Mouse (Mus musculus): ENCODE measurements around the gene Dlec1. TPM values are rescaled to one million over a fixed set of nuclear protein-coding genes. Genes with fewer than 3 reads are reported as not detected.

Gene Dlec1
- polyA plus RNA-seq, 1 experiment: 1.8 TPM

DNA sequence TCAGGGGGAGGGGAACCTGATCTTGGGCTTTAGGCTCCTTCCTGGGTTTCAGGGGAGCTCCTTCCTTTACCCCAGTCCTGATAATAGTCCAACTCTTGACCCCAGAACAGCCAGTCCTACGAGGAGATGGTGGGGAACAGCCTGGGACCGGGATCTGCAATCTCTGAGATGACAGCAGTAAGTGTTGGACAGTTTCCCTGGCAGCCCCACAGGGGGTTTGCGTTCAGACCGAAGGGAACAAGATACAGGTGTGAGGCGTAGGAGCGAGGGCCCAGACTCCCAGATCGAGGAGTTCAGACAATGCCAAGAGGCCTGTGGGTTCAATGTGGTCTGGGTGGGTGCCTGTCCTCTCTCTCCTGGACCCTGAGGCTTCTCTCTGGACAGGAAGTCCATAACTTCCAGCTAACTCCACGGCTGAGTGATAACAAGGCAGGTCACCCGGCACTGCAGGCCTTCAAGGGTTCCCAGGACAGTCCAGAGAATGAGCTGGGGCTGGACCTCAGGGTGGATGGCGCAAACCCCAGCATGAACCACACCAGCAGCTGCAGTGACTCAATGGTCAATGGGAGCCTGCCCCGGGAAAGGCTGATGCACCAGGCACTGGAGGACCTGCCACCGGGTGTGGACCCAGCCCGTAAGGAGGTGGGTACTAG, 32.0 kb upstream of the Dlec1 start:
- no peak overlapping the region for H3K4me3 ChIP-seq (ENCODE audit: insufficient read depth, low read length)
- no peak overlapping the region for H3K27ac ChIP-seq (ENCODE audit: insufficient read depth, low read length)
- TF ChIP-seq CTCF (IDR thresholded peaks at IDR 0.05; ENCODE audit: borderline replicate concordance, insufficient read depth, low read length) (no peak), POLR2A (IDR thresholded peaks at IDR 0.05; ENCODE audit: low read depth, low read length) (no peak)
- H3K4me1 ChIP-seq (ENCODE audit: control insufficient read depth, insufficient read depth, low read length): no peaks in the 10 kb centered on the region

DNA sequence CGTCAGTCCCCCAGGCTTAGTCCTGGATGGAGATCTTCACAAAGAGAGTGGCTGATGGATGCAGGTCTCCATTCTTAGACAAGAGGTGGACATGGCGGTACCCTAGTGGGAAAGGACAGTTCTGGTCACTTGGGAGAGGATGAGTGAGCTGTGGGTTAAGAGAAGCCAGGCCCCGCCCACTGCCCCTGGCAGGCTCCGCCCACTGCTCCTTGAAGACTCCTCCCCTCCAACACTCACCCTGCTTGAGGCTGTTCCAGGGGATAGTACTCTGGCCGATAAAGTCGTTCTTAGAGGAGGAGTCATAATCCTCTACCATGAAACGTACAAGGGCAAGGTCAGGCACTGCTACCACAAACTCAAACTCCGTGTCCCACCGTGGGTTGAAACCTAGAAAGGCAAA, 30.5 kb upstream of the Dlec1 start:
- Histone ChIP-seq H3K4me1 (ENCODE audit: control insufficient read depth, insufficient read depth, low read length) (no peaks in the 10 kb centered on the region), H3K4me3 (ENCODE audit: insufficient read depth, low read length) (no peak overlapping the region), H3K27ac (ENCODE audit: insufficient read depth, low read length) (no peak overlapping the region)
- TF ChIP-seq POLR2A (IDR thresholded peaks at IDR 0.05; ENCODE audit: low read depth, low read length): no peak
- TF ChIP-seq CTCF (IDR thresholded peaks at IDR 0.05; ENCODE audit: borderline replicate concordance, insufficient read depth, low read length): no peak

DNA sequence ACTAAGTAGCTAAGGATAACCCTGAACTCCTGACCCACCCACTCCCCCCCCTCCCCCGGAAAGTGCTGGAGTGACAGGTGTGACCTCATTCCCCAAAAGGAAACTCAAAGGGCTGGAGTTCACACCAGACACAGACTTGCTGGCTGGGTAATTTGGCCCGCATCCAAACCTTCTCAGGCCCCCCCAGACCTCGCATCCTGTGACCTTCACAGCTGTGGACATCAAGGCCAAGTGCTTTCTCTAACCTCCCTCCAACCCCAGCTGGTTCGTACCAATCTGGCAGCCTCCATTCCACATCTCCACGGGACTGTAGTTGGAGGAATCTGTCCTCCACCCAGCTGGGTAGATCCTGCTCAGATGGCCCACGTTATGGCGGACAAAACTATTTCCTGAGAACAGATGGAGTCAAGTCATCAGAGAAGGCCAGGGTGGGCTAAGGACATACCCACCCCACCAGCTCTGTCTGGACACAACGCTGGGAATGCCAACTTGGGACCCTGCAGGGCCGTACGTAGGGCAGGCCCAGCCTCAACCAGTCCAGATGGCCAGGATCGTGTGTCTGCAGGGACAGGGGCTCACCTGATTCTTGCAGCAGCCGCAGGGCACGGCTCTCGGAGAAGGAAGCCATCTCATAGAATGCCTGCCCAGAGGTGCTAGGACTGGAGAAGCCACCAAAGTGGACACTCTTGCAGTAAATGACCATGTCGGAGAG, 28.9 kb upstream of the Dlec1 start:
- H3K27ac ChIP-seq (ENCODE audit: insufficient read depth, low read length): no peak overlapping the region

DNA sequence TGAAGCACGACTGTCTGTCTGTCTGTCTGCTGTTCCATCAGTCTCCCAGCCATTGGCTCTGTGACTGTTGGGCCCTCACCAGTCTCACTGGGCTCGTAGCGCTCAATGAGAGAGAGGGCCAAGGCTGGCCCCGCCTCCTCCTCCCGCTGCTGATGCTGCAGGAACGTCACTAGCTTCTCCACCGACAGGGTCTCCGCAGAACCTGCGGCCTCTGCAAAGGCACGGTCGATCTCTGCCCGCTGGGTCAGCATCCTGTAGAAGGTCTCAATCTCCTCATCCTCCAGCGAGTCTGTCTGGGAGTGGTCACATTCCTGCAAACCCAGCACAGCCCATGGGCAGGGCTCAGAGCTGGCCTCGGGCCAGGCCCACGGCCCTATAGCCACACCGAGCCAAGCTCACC, 26.6 kb upstream of the Dlec1 start:
- TF ChIP-seq CTCF (IDR thresholded peaks at IDR 0.05; ENCODE audit: borderline replicate concordance, insufficient read depth, low read length) (no peak), POLR2A (IDR thresholded peaks at IDR 0.05; ENCODE audit: low read depth, low read length) (no peak)
- no peak overlapping the region for H3K27ac ChIP-seq (ENCODE audit: insufficient read depth, low read length)
- H3K4me3 ChIP-seq (ENCODE audit: insufficient read depth, low read length): no peak overlapping the region
- no peaks in the 10 kb centered on the region for H3K4me1 ChIP-seq (ENCODE audit: control insufficient read depth, insufficient read depth, low read length)

More for the DNA sequence above, 28.9 kb upstream of the Dlec1 start:
- Histone ChIP-seq H3K4me3 (ENCODE audit: insufficient read depth, low read length) (no peak overlapping the region), H3K4me1 (ENCODE audit: control insufficient read depth, insufficient read depth, low read length) (no peaks in the 10 kb centered on the region)
- TF ChIP-seq POLR2A (IDR thresholded peaks at IDR 0.05; ENCODE audit: low read depth, low read length) (no peak), CTCF (IDR thresholded peaks at IDR 0.05; ENCODE audit: borderline replicate concordance, insufficient read depth, low read length) (no peak)

DNA sequence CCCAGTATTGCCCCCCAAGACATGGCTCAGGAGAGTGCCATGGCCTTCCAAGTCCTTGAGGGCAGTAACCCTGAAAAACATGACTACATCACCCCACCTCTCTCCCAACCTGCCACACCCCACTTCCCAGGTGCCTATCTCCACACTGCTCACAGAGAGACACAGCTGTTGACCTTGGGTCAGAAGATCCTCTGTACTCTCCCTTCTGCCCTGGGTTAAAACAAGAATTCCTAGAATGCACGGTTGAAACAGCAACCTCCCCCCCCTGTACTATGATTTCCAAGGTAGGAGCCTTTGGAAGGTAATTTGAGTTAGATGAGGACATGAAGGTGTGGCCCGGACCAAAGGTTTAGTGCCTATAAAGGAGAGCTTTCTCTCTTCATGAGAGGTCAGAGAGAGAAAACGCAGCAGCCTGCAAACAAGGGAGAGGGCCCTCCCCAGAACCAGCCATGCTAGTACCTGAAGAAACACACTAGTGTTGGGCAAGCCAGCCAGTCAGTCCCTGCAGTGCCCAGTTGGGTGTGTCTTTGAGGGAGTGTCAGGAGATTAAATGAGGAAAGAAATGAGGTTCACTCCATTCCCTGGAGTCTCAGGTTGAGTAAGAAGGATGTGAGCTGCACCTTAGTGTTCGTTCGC, 22.1 kb upstream of the Dlec1 start:
- Histone ChIP-seq H3K4me1 (ENCODE audit: control insufficient read depth, insufficient read depth, low read length) (no peaks in the 10 kb centered on the region), H3K4me3 (ENCODE audit: insufficient read depth, low read length) (no peak overlapping the region), H3K27ac (ENCODE audit: insufficient read depth, low read length) (no peak overlapping the region)
- TF ChIP-seq POLR2A (IDR thresholded peaks at IDR 0.05; ENCODE audit: low read depth, low read length): no peak
- no peak for TF ChIP-seq CTCF (IDR thresholded peaks at IDR 0.05; ENCODE audit: borderline replicate concordance, insufficient read depth, low read length)

DNA sequence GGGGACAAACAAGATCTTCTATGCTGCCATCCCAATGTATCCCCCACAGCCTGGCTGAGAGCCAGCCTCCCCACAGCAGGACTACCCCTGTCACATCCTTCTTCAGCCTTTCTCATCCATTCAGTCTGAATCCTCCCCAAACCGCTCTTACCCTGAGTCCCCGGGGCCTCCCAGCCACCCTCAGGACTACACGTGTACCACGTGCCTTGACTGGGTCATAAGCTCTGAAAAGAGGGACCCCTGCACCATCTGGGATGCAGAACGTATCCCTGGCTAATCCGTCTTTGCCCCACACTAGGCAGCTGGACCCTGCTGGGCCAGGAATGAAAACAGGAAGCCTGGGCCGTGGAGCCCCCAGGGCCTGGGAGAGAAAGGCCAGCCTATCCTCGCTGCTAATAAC, 20.2 kb upstream of the Dlec1 start:
- Histone ChIP-seq H3K27ac (ENCODE audit: insufficient read depth, low read length) (no peak overlapping the region), H3K4me1 (ENCODE audit: control insufficient read depth, insufficient read depth, low read length) (no peaks in the 10 kb centered on the region), H3K4me3 (ENCODE audit: insufficient read depth, low read length) (no peak overlapping the region)
- TF ChIP-seq CTCF (IDR thresholded peaks at IDR 0.05; ENCODE audit: borderline replicate concordance, insufficient read depth, low read length): no peak
- no peak for TF ChIP-seq POLR2A (IDR thresholded peaks at IDR 0.05; ENCODE audit: low read depth, low read length)

DNA sequence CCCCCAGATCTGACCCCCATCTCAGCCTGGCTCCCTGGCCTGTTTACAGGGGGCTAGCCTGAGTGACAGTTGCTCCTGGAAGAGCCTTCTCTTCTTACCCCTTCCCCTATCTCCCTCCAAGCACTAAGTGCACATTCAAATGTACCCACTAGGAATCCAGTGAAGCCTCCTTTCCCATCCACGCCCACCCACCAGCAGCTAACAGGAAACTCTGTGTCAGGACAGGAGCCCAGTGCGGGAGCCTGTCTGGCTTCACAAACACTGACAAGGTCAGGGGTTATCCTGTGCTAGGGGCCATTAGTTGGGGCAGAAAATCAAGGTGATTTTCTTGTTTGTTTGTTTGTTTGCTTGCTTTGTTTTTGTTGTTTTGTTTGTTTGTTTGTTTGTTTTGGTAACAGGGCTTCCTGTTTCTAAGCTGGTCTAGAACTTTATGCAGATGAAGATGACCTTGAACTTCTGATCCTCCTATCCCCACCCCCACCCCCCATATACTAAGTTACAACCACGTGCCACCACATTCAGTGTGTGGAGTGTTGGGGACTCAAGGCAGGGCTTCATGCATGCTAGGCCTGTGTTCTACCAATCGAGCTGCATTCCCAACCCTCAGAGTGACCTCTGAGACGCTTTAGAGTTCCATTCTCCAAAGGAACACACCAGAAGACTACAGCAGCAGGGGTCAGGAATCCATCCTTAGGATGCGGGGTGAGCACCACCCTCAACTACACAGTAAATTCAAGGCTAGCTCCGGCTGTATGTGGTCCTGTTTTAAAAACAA, 19.4 kb upstream of the Dlec1 start:
- no peak overlapping the region for H3K27ac ChIP-seq (ENCODE audit: insufficient read depth, low read length)
- TF ChIP-seq CTCF (IDR thresholded peaks at IDR 0.05; ENCODE audit: borderline replicate concordance, insufficient read depth, low read length) (no peak), POLR2A (IDR thresholded peaks at IDR 0.05; ENCODE audit: low read depth, low read length) (no peak)
- H3K4me1 ChIP-seq (ENCODE audit: control insufficient read depth, insufficient read depth, low read length): no peaks in the 10 kb centered on the region
- no peak overlapping the region for H3K4me3 ChIP-seq (ENCODE audit: insufficient read depth, low read length)

DNA sequence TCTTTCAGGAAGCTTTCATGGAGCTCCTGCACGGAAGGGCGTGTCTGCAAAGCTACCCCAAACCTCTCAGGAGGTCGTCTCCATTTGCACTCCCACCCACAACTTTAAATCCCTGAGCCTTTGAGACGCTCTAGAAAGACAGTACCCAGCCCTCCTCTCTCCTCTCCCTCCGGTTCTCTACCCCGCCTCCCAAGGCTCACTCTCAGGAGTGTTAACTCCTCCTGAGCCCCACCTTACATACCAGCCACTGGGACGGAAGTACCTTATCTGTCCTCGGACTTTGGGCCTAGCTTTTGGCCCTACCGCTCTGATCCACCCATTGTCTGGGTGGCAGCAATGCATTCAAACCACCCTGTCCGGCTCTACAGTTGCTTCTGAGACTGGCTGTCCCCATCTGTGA, 18.3 kb upstream of the Dlec1 start:
- TF ChIP-seq CTCF (IDR thresholded peaks at IDR 0.05; ENCODE audit: borderline replicate concordance, insufficient read depth, low read length): no peak
- no peak for TF ChIP-seq POLR2A (IDR thresholded peaks at IDR 0.05; ENCODE audit: low read depth, low read length)
- Histone ChIP-seq H3K4me3 (ENCODE audit: insufficient read depth, low read length) (no peak overlapping the region), H3K4me1 (ENCODE audit: control insufficient read depth, insufficient read depth, low read length) (no peaks in the 10 kb centered on the region), H3K27ac (ENCODE audit: insufficient read depth, low read length) (no peak overlapping the region)

DNA sequence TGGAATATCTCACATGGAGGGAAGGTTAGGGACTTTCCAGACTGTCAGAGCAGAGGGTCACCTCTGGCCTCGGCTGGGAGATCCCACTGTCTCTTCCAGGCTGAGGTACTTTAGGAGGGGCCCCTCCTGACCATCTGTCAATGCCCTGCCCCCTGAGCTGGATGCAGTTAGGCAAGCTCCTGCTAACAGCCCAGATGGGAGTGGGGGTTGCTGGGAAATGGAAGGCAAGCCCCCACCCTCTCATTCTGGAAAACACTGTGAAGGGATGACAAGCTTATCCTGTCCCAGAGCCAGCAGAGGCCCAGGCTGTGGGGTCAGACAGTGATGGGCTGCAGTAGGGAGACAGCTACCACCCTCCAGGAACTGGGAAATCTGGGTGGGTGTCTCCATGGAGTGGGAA, 15.8 kb upstream of the Dlec1 start:
- TF ChIP-seq POLR2A (IDR thresholded peaks at IDR 0.05; ENCODE audit: low read depth, low read length) (no peak), CTCF (IDR thresholded peaks at IDR 0.05; ENCODE audit: borderline replicate concordance, insufficient read depth, low read length) (no peak)
- no peak overlapping the region for H3K27ac ChIP-seq (ENCODE audit: insufficient read depth, low read length)
- 0 out of 2 replicates have a peak, but pooled peaks cover 2% of the 10 kb centered on the region for H3K4me1 ChIP-seq (ENCODE audit: control insufficient read depth, insufficient read depth, low read length)

More for the DNA sequence above, 15.8 kb upstream of the Dlec1 start:
- H3K4me3 ChIP-seq (ENCODE audit: insufficient read depth, low read length): no peak overlapping the region
